8 mouse cellular contexts compared by ENCODE assay signal in the genomic region with DNA sequence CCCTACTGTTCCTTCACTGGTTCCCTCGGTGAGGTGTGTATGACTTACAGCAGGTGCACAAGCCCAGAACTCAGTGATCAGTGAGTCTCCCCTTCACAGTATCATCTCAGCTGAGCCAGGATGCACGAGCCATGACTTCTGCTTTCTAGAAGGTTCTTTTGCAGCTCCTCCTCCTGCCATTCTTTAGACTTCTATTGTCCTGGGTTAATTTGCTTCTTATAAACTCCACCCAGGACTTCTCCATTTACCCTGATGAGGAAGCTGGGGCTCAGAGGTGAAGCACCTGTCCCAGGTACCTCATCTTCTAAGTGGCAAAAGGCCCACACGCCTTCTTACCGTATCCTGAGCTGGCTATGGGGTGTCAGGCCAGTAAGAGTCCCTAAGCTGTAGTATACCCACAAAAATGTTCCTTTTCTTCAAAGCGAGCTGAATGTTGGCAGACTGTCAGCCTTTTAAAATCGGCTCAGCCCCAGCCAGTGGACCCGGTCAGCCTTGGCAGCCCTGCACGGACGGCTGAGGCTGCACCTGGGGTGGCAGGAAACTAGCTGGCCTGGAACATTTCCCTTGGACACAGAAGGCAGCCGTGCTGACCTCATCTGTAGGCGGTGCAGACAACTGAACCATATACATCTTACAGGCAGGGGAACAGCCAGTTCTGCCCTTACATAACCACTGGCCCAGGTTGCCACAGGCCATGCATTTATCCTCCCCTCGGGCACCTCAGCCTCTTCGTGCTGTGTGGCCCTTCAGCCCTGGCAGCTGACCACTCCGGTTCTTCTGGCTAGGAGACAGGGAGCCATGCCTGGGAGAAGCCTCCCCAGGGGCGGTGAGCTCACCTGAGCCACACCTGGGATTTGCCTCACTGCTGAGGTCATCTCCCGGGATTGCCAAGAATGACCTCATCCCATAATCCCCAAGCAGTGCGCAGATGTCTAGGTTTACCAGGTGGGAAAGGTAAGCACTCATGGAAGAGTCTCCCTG. TPM values are rescaled to one million over a fixed set of nuclear protein-coding genes. Genes with fewer than 3 reads are reported as not detected.
DNase-seq lines count a peak whose midpoint lies in the region; ATAC-seq and TF ChIP-seq lines count a peak whose summit lies in the region.

No protein-coding gene starts in this region.

- peak; percentile 53 for DNase-seq in forebrain, postnatal 0 days
- peak; percentile 89 for DNase-seq in 3134 (ENCODE audit: extremely low read depth, insufficient read length, low spot score)
- peak; percentile 88 to 92 for DNase-seq in cerebellum, adult 18-20 months
- DNase-seq in heart, adult 8-10 months (ENCODE audit: low spot score) = peak; percentile 84
- peak; percentile 87 to 98 for DNase-seq in kidney, postnatal 25 days
- peak; percentile 46 to 63 for DNase-seq in spleen, adult 2 months (ENCODE audit: low read depth in 1 of 2, low spot score in 2 of 2)

- H3K27ac ChIP-seq in forebrain, postnatal 0 days (ENCODE audit: low read depth, low read length) = peak overlapping the region; percentile 31; the same call in 1 of the 2 replicates
- H3K27ac ChIP-seq in forebrain, embryonic 12.5 days = no peak overlapping the region
- H3K27ac ChIP-seq in spleen, adult 2 months (ENCODE audit: insufficient read depth, low read length) = peak overlapping the region; percentile 86

- 69% methylated on average over 17 of the region's 17 CpGs for WGBS in forebrain, postnatal 0 days
- WGBS in forebrain, embryonic 12.5 days = 92% methylated on average over 17 of the region's 17 CpGs
- 50% methylated on average over 17 of the region's 17 CpGs for WGBS in spleen, adult 2 months

- H3K4me3 ChIP-seq in forebrain, postnatal 0 days (ENCODE audit: low read depth, low read length) = no peak overlapping the region
- H3K4me3 ChIP-seq in forebrain, embryonic 12.5 days (replicated peaks) = no peak overlapping the region
- H3K4me3 ChIP-seq in spleen, adult 2 months (ENCODE audit: extremely low read depth, insufficient read depth, insufficient read length) = no peak overlapping the region

- H3K4me2 ChIP-seq in forebrain, postnatal 0 days (ENCODE audit: low read depth) = no peak overlapping the region
- no peak overlapping the region for H3K4me2 ChIP-seq in forebrain, embryonic 12.5 days

- H3K9ac ChIP-seq in forebrain, postnatal 0 days = no peak overlapping the region
- H3K9ac ChIP-seq in forebrain, embryonic 12.5 days = no peak overlapping the region

- H3K27me3 ChIP-seq in forebrain, postnatal 0 days (ENCODE audit: insufficient read depth, low read length) = no peaks in the 10 kb centered on the region
- no peaks in the 10 kb centered on the region for H3K27me3 ChIP-seq in forebrain, embryonic 12.5 days
- no peaks in the 10 kb centered on the region for H3K27me3 ChIP-seq in spleen, adult 2 months (ENCODE audit: control insufficient read depth, insufficient read depth, low read length)

- peaks cover 48% of the 10 kb centered on the region for H3K36me3 ChIP-seq in forebrain, postnatal 0 days (ENCODE audit: insufficient read depth)
- peaks cover 74% of the 10 kb centered on the region for H3K36me3 ChIP-seq in forebrain, embryonic 12.5 days (replicated peaks)
- H3K36me3 ChIP-seq in spleen, adult 2 months (ENCODE audit: control insufficient read depth, insufficient read depth, low read length) = peaks cover 1% of the 10 kb centered on the region

- no peak for TF ChIP-seq POLR2A in spleen, adult 2 months (IDR thresholded peaks at IDR 0.05; ENCODE audit: low read depth, low read length)

- no peak for TF ChIP-seq CTCF in forebrain, postnatal 0 days (IDR thresholded peaks at IDR 0.05; ENCODE audit: low read depth)
- no peak for TF ChIP-seq CTCF in spleen, adult 2 months (IDR thresholded peaks at IDR 0.05; ENCODE audit: extremely low read depth, insufficient read depth, insufficient read length, insufficient replicate concordance)

- no peak for ATAC-seq in forebrain, postnatal 0 days
- no peak for ATAC-seq in forebrain, embryonic 12.5 days (ENCODE audit: low FRiP score)
- ATAC-seq in granulocyte monocyte progenitor cell, adult 5-6 weeks (replicated peaks; ENCODE audit: poor library complexity, severe bottlenecking) = no peak

- H3K9me3 ChIP-seq in forebrain, postnatal 0 days (ENCODE audit: low read length) = no peaks in the 10 kb centered on the region
- no peaks in the 10 kb centered on the region for H3K9me3 ChIP-seq in forebrain, embryonic 12.5 days

- H3K4me1 ChIP-seq in forebrain, postnatal 0 days (ENCODE audit: insufficient read depth) = no peaks in the 10 kb centered on the region
- H3K4me1 ChIP-seq in forebrain, embryonic 12.5 days = no peaks in the 10 kb centered on the region
- peaks cover 21% of the 10 kb centered on the region; the same call in 1 of the 2 replicates for H3K4me1 ChIP-seq in spleen, adult 2 months (ENCODE audit: control insufficient read depth, insufficient read depth, insufficient read length)

RNA-seq across cellular contexts. Expression of gene Atp6v0e, which starts 42.0 kb away (rescaled TPM):
- total RNA-seq in forebrain, postnatal 0 days (2014; rRNA removed) = 60.2 and 71.9 TPM in 2 replicates
- 106 and 139 TPM in 2 replicates for polyA plus RNA-seq in forebrain, postnatal 0 days (2015; fragmentation: Nextera tagmentation; extraction: Ambion mirVana)
- 94.5 and 104 TPM in 2 replicates for polyA plus RNA-seq in forebrain, embryonic 12.5 days (2016; fragmentation: Nextera tagmentation; extraction: Ambion mirVana)
- 10 to 100 TPM; 55.2 to 67.1 (median 65.5) TPM for total RNA-seq in heart, adult 8-10 months (2022)
- polyA plus RNA-seq in spleen, adult 2 months (2012; rRNA removed) = 150 and 192 TPM in 2 replicates
- 197 and 242 TPM in 2 replicates for total RNA-seq in granulocyte monocyte progenitor cell, adult 5-6 weeks (2014; fragmentation: Nextera tagmentation)
- total RNA-seq in granulocyte monocyte progenitor cell, adult 5-6 weeks (2017) = 317 and 374 TPM in 2 replicates

RNA-seq across cellular contexts. Expression of gene Dusp1, which starts 59.1 kb away (rescaled TPM):
- total RNA-seq in forebrain, postnatal 0 days (2014; rRNA removed) = 32.7 and 41.0 TPM in 2 replicates
- 36.0 and 38.5 TPM in 2 replicates for polyA plus RNA-seq in forebrain, postnatal 0 days (2015; fragmentation: Nextera tagmentation; extraction: Ambion mirVana)
- 39.8 and 47.2 TPM in 2 replicates for polyA plus RNA-seq in forebrain, embryonic 12.5 days (2016; fragmentation: Nextera tagmentation; extraction: Ambion mirVana)
- total RNA-seq in heart, adult 8-10 months (2022) = 10 to 100 TPM; 51.1 to 75.8 (median 59.4) TPM
- polyA plus RNA-seq in spleen, adult 2 months (2012; rRNA removed) = 44.3 and 55.8 TPM in 2 replicates
- 20.4 and 21.3 TPM in 2 replicates for total RNA-seq in granulocyte monocyte progenitor cell, adult 5-6 weeks (2014; fragmentation: Nextera tagmentation)
- total RNA-seq in granulocyte monocyte progenitor cell, adult 5-6 weeks (2017) = 34.3 and 43.2 TPM in 2 replicates

RNA-seq across cellular contexts. Expression of gene Ergic1, which starts 59.8 kb away (rescaled TPM):
- total RNA-seq in forebrain, postnatal 0 days (2014; rRNA removed) = 137 and 186 TPM in 2 replicates
- polyA plus RNA-seq in forebrain, postnatal 0 days (2015; fragmentation: Nextera tagmentation; extraction: Ambion mirVana) = 103 and 106 TPM in 2 replicates
- 99.9 and 105 TPM in 2 replicates for polyA plus RNA-seq in forebrain, embryonic 12.5 days (2016; fragmentation: Nextera tagmentation; extraction: Ambion mirVana)
- 10 to 100 TPM; 52.7 to 57.9 (median 55.4) TPM for total RNA-seq in heart, adult 8-10 months (2022)
- 39.2 and 47.4 TPM in 2 replicates for polyA plus RNA-seq in spleen, adult 2 months (2012; rRNA removed)
- total RNA-seq in granulocyte monocyte progenitor cell, adult 5-6 weeks (2014; fragmentation: Nextera tagmentation) = 88.4 and 89.5 TPM in 2 replicates
- total RNA-seq in granulocyte monocyte progenitor cell, adult 5-6 weeks (2017) = 51.5 and 52.4 TPM in 2 replicates
